Mouse (Mus musculus) hindbrain, postnatal 0 days (tissue): ENCODE results near the gene Pwwp2b. TPM values are rescaled to one million over a fixed set of nuclear protein-coding genes. Genes with fewer than 3 reads are reported as not detected.

Experiments used
- ATAC-seq: fragments of 200-750 bp; cut with Nextera tagmentation; 2 replicates; pipeline ENCODE4 v1.8.0; 2017; ENCODE audit warnings: mild to moderate bottlenecking, moderate TSS enrichment, moderate library complexity
- DNase-seq: peaks from one replicate; pipeline ENCODE4 v3.0.0-alpha.2; 2015; ENCODE audit warnings: low spot score
- H3K27ac ChIP-seq: fragments of 300-500 bp; sonication (generic); 2 replicates; pipeline ENCODE4 v1.5.1; 2014; ENCODE audit warnings: mild to moderate bottlenecking
- H3K27me3 ChIP-seq: fragments of 300-500 bp; sonication (generic); 2 replicates; pipeline ENCODE4 v1.6.1; 2014; ENCODE audit warnings: low read length, mixed read lengths; ENCODE audit not compliant: insufficient read depth
- H3K36me3 ChIP-seq: fragments of 300-500 bp; sonication (generic); 2 replicates; pipeline ENCODE4 v1.6.1; 2014; ENCODE audit warnings: low read length, mixed read lengths; ENCODE audit not compliant: insufficient read depth
- H3K4me1 ChIP-seq: fragments of 300-500 bp; sonication (generic); 2 replicates; pipeline ENCODE4 v1.6.1; 2014; ENCODE audit warnings: antibody characterized with exemption, low read length, mixed read lengths; ENCODE audit not compliant: insufficient read depth
- H3K4me2 ChIP-seq: fragments of 300-500 bp; sonication (generic); 2 replicates; pipeline ENCODE4 v1.6.1; 2014; ENCODE audit warnings: low read depth, mild to moderate bottlenecking, low read length, moderate library complexity, mixed read lengths
- H3K4me3 ChIP-seq: fragments of 300-500 bp; sonication (generic); 2 replicates; pipeline ENCODE4 v1.5.1; 2014; ENCODE audit warnings: low read length
- H3K9ac ChIP-seq: fragments of 300-500 bp; sonication (generic); replicated peaks from 2 replicates; pipeline ENCODE4 v1.6.1; 2014; ENCODE audit warnings: mild to moderate bottlenecking, low read length, moderate library complexity, mixed read lengths
- H3K9me3 ChIP-seq: fragments of 300-500 bp; sonication (generic); 2 replicates; pipeline ENCODE4 v1.6.1; 2016; ENCODE audit warnings: low read length, mixed read lengths
- CTCF ChIP-seq: IDR thresholded peaks from 2 replicates; pipeline ENCODE4 v1.5.1; 2016; ENCODE audit warnings: antibody characterized with exemption, control low read depth, low read depth
- WGBS: fragments of 180-500 bp; shearing (Covaris S2); extraction: QIAGEN DNeasy Blood & Tissue Kit; methylation state at CpG from one replicate; pipeline ENCODE4 v1.1.7; 2014; 5-methylcytosine and 5-hydroxymethylcytosine counted together
- polyA plus RNA-seq: library from polyadenylated mRNA; unstranded; fragments of >200 nt; fragmentation: Nextera tagmentation; extraction: Ambion mirVana; gene quantifications from 2 replicates; pipeline ENCODE4 v1.2.1, GENCODE M21; 2015
- total RNA-seq: library from RNA; depleted of rRNA; stranded (reverse); fragments of >200 nt; gene quantifications from 2 replicates; pipeline ENCODE4 v1.2.3, GENCODE M21; 2014; rRNA removed

The Pwwp2b gene
- total and polyA plus RNA-seq, 2 experiments from 2014 or later, result 4.8 to 6.6 TPM

GRCm38 (mm10) chr7:139310487-139310951, 62.2 kb downstream of the Pwwp2b start:
- DNase-seq, result peak; percentile 70
- no peaks in the 10 kb centered on the region for H3K36me3 ChIP-seq
- TF ChIP-seq CTCF, result no peak

GRCm38 (mm10) chr7:139312686-139313085, 64.4 kb downstream of the Pwwp2b start:
- Histone ChIP-seq H3K4me1 (peaks cover 12% of the 10 kb centered on the region; the same call in 1 of the 2 replicates), H3K4me2 (no peak overlapping the region), H3K4me3 (no peak overlapping the region), H3K27me3 (no peaks in the 10 kb centered on the region), H3K36me3 (no peaks in the 10 kb centered on the region), H3K9me3 (no peaks in the 10 kb centered on the region), H3K9ac (no peak overlapping the region), H3K27ac (no peak overlapping the region)
- no peak; the same call in 1 of the 2 replicates for TF ChIP-seq CTCF
- peak; percentile 48; the same call in 1 of the 2 replicates for ATAC-seq
- DNase-seq, result peak; percentile 73
- 39% methylated on average over 5 of the region's 5 CpGs for WGBS

More at GRCm38 (mm10) chr7:139310487-139310951, 62.2 kb downstream of the Pwwp2b start:
- WGBS, result 46% methylated on average over 6 of the region's 6 CpGs
- no peaks in the 10 kb centered on the region for H3K9me3 ChIP-seq
- H3K4me3 ChIP-seq, result no peak overlapping the region
- peaks cover 12% of the 10 kb centered on the region; the same call in 1 of the 2 replicates for H3K4me1 ChIP-seq
- ATAC-seq, result peak; percentile 72
- H3K27ac ChIP-seq, result no peak overlapping the region
- no peak overlapping the region for H3K9ac ChIP-seq
- H3K4me2 ChIP-seq, result no peak overlapping the region
- H3K27me3 ChIP-seq, result no peaks in the 10 kb centered on the region

GRCm38 (mm10) chr7:139313413-139313812, 65.1 kb downstream of the Pwwp2b start:
- Histone ChIP-seq H3K36me3 (no peaks in the 10 kb centered on the region), H3K27ac (no peak overlapping the region), H3K4me3 (no peak overlapping the region), H3K4me1 (peaks cover 12% of the 10 kb centered on the region; the same call in 1 of the 2 replicates), H3K27me3 (no peaks in the 10 kb centered on the region), H3K9me3 (no peaks in the 10 kb centered on the region), H3K4me2 (no peak overlapping the region), H3K9ac (no peak overlapping the region)
- 85% methylated on average over 5 of the region's 5 CpGs for WGBS
- no peak for ATAC-seq
- DNase-seq, result no peak
- TF ChIP-seq CTCF, result peak; percentile 27; the same call in 1 of the 2 replicates

GRCm38 (mm10) chr7:139314716-139315115, 66.4 kb downstream of the Pwwp2b start:
- Histone ChIP-seq H3K4me1 (peaks cover 12% of the 10 kb centered on the region; the same call in 1 of the 2 replicates), H3K36me3 (no peaks in the 10 kb centered on the region), H3K9ac (no peak overlapping the region), H3K27ac (no peak overlapping the region), H3K4me3 (no peak overlapping the region), H3K4me2 (no peak overlapping the region), H3K27me3 (no peaks in the 10 kb centered on the region), H3K9me3 (no peaks in the 10 kb centered on the region)
- DNase-seq (no peak), ATAC-seq (no peak)
- no peak for TF ChIP-seq CTCF
- 91% methylated on average over 3 of the region's 3 CpGs for WGBS

- Histone ChIP-seq H3K9me3 (no peaks in the 10 kb centered on the region), H3K4me2 (no peak overlapping the region), H3K36me3 (no peaks in the 10 kb centered on the region), H3K27ac (peak overlapping the region; percentile 22; the same call in 1 of the 2 replicates), H3K4me3 (no peak overlapping the region), H3K4me1 (peaks cover 2% of the 10 kb centered on the region; the same call in 1 of the 2 replicates), H3K27me3 (no peaks in the 10 kb centered on the region), H3K9ac (no peak overlapping the region)
- no peak for TF ChIP-seq CTCF
- peak; percentile 96 for ATAC-seq
- DNase-seq, result peak; percentile 88
- whole genome bisulfite sequencing, result 11% methylated on average over 1 of the region's 1 CpGs
Observed at GRCm38 (mm10) chr7:139319006-139319411, 70.7 kb downstream of the Pwwp2b start.

Other genes starting within 250 kb of the Pwwp2b start
- 170 and 187 TPM in 2 replicates for gene Dpysl4, start 162.5 kb upstream of the Pwwp2b start, total RNA-seq
- 157 and 161 TPM in 2 replicates for gene Dpysl4, start 162.5 kb upstream of the Pwwp2b start, polyA plus RNA-seq
- gene Lrrc27, start 35.5 kb upstream of the Pwwp2b start, total RNA-seq, result 1.6 and 2.8 TPM in 2 replicates
- 4.0 and 5.1 TPM in 2 replicates for gene Lrrc27, start 35.5 kb upstream of the Pwwp2b start, polyA plus RNA-seq
- 20.4 and 24.7 TPM in 2 replicates for gene Stk32c, start 35.2 kb upstream of the Pwwp2b start, total RNA-seq
- 1.9 and 2.0 TPM in 2 replicates for gene Stk32c, start 35.2 kb upstream of the Pwwp2b start, polyA plus RNA-seq
- 16.6 and 17.5 TPM in 2 replicates for gene Inpp5a, start 140.6 kb downstream of the Pwwp2b start, total RNA-seq
- 23.6 and 25.3 TPM in 2 replicates for gene Inpp5a, start 140.6 kb downstream of the Pwwp2b start, polyA plus RNA-seq